Mouse (Mus musculus) CH12.LX (cell line): ENCODE results near the gene Ptprd. TPM values are rescaled to one million over a fixed set of nuclear protein-coding genes. Genes with fewer than 3 reads are reported as not detected.

Experiments
- DNase-seq: peaks from one replicate; pipeline ENCODE4 v3.0.0-alpha.2; 2013; ENCODE audit errors: extremely low read depth
- H3K27ac ChIP-seq: 2 replicates; pipeline ENCODE4 v1.5.1; 2012; ENCODE audit warnings: low read depth, mild to moderate bottlenecking, control low read depth, moderate library complexity; ENCODE audit not compliant: insufficient read depth
- H3K27me3 ChIP-seq: replicated peaks from 2 replicates; pipeline ENCODE3; 2012; ENCODE audit warnings: inconsistent platforms
- H3K36me3 ChIP-seq, 2 experiments: replicated peaks in 1 of 2; 2 replicates each; pipeline versions ENCODE3 to v1.6.1; 2012; ENCODE audit warnings: inconsistent platforms in 1 of 2, low read length in 1 of 2, mild to moderate bottlenecking in 1 of 2, mixed read lengths in 1 of 2, moderate library complexity in 1 of 2; ENCODE audit not compliant: control insufficient read depth in 1 of 2, insufficient read depth in 1 of 2
- H3K4me1 ChIP-seq, 2 experiments: 2 replicates each; pipeline ENCODE4 v1.6.1; 2012; ENCODE audit warnings: inconsistent platforms in 1 of 2, moderate library complexity in 1 of 2; ENCODE audit not compliant: insufficient read depth in 2 of 2, control insufficient read depth in 1 of 2
- H3K4me2 ChIP-seq: 2 replicates; pipeline ENCODE4 v1.6.1; 2012; ENCODE audit warnings: low read depth, mild to moderate bottlenecking, control low read depth; ENCODE audit not compliant: poor library complexity, insufficient read depth, severe bottlenecking
- H3K4me3 ChIP-seq, 3 experiments: fragments of 150-350 bp in 1 of 3; sonication (generic) in 1 of 3; replicated peaks in 1 of 3; 2 replicates each; pipeline versions ENCODE3 to v1.5.1; 2011 to 2012; ENCODE audit warnings: low read depth in 2 of 3, low read length in 2 of 3, mild to moderate bottlenecking in 2 of 3, moderate library complexity in 2 of 3, control low read depth in 1 of 3, improper control_type of control experiment in 1 of 3, inconsistent platforms in 1 of 3, mixed read lengths in 1 of 3; ENCODE audit not compliant: poor library complexity in 1 of 3
- H3K79me2 ChIP-seq: replicated peaks from 2 replicates; pipeline ENCODE4 v1.6.1; 2012; ENCODE audit warnings: mild to moderate bottlenecking, moderate library complexity; ENCODE audit not compliant: control insufficient read depth, poor library complexity, insufficient read depth, severe bottlenecking; ENCODE audit errors: extremely low read depth
- H3K9ac ChIP-seq: 2 replicates; pipeline ENCODE4 v1.6.1; 2012; ENCODE audit warnings: low read depth, mild to moderate bottlenecking, control low read depth, moderate library complexity; ENCODE audit not compliant: insufficient read depth
- H3K9me3 ChIP-seq: replicated peaks from 2 replicates; pipeline ENCODE3; 2012; ENCODE audit warnings: low read length, inconsistent platforms, mixed read lengths
- E2F4 ChIP-seq: IDR thresholded peaks from 2 replicates; pipeline ENCODE4 v1.6.1; 2011; ENCODE audit warnings: low read depth, low read length, improper control_type of control experiment; ENCODE audit not compliant: insufficient replicate concordance
- JUN ChIP-seq: IDR thresholded peaks from 2 replicates; pipeline ENCODE4 v1.6.1; 2011; ENCODE audit warnings: low read depth, mild to moderate bottlenecking, low read length, improper control_type of control experiment, moderate library complexity; ENCODE audit not compliant: insufficient read depth
- MAZ ChIP-seq: IDR thresholded peaks from 2 replicates; pipeline ENCODE4 v1.6.1; 2012; ENCODE audit warnings: low read depth, mild to moderate bottlenecking, inconsistent platforms, low read length, improper control_type of control experiment, moderate library complexity
- MEF2A ChIP-seq: IDR thresholded peaks from 2 replicates; pipeline ENCODE4 v1.6.1; 2014; ENCODE audit warnings: low read depth, mild to moderate bottlenecking, inconsistent platforms, low read length, improper control_type of control experiment, borderline replicate concordance
- MXI1 ChIP-seq: IDR thresholded peaks from 2 replicates; pipeline ENCODE4 v1.6.1; 2011; ENCODE audit warnings: mild to moderate bottlenecking, low read depth, low read length, improper control_type of control experiment
- SMC3 ChIP-seq: IDR thresholded peaks from 2 replicates; pipeline ENCODE4 v1.6.1; 2011; ENCODE audit warnings: low read depth, low read length, improper control_type of control experiment
- ZNF384 ChIP-seq: IDR thresholded peaks from 2 replicates; pipeline ENCODE4 v1.6.1; 2012; ENCODE audit warnings: low read depth, low read length, improper control_type of control experiment, inconsistent platforms
- dilution Hi-C: fragments of 300-500 bp; cut with MboI; formaldehyde crosslinking; loops from 2 replicates; pipeline ENCODE4 v1.14.3; 2020; ENCODE audit warnings: low sequenced_read_pairs; ENCODE audit not compliant: extremely low pct_unique_long_range_greater_than_20kb, extremely low pct_ligation_motif_present
- in situ Hi-C: fragments of 300-500 bp; cut with MboI; formaldehyde crosslinking; loops from 3 replicates; pipeline ENCODE4 v1.14.3; 2019; ENCODE audit warnings: low sequenced_read_pairs, low pct_ligation_motif_present, low pct_unique_long_range_greater_than_20kb, mixed read lengths
- polyA plus RNA-seq: library from polyadenylated mRNA; unstranded; fragments of >175 nt; gene quantifications from 2 replicates; pipeline ENCODE4 v1.2.1, GENCODE M21; 2012; ENCODE audit warnings: low read depth; ENCODE audit not compliant: insufficient read length
- total RNA-seq, 2 experiments: library from RNA; depleted of rRNA; stranded (reverse); fragments of 300-350 nt in 1 of 2; fragments of >200 nt in 1 of 2; gene quantifications; 2 replicates each; pipeline ENCODE4 v1.2.3; 2012 to 2014

Gene Ptprd
- total and polyA plus RNA-seq, 3 experiments: not detected

DNA sequence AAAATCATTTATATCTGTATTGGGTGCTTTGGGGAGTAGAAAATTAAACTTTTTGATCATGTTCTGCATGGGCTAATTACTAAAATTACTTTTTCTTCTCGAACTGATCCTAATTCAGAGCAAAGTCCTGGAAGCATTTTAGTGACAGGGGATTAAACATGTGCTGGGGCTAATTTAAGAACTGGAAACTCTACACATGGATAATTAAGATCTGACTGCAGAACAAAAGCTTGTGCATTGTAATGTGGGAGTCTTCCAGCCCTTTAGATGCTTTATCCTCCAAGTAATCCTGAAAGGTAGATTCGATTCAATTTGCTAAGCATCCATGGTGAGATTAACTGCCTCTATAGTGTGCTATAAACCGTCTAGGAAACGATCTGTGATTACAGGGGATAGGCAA, 2316.9 kb downstream of the Ptprd start:
- in situ Hi-C loops: no loop called here

More for the DNA sequence above, 2316.9 kb downstream of the Ptprd start:
- dilution Hi-C loops: no loop called here
- Histone ChIP-seq H3K4me2 (no peak overlapping the region), H3K36me3 (no peaks in the 10 kb centered on the region), H3K9ac (no peak overlapping the region), H3K9me3 (peaks cover 35% of the 10 kb centered on the region), H3K27me3 (no peaks in the 10 kb centered on the region), H3K27ac (no peak overlapping the region), H3K4me1 (no peaks in the 10 kb centered on the region), H3K4me3 (no peak overlapping the region), H3K79me2 (no peaks in the 10 kb centered on the region)
- TF ChIP-seq JUN: no peak
- no peak for TF ChIP-seq E2F4
- TF ChIP-seq MAZ: no peak
- no peak for TF ChIP-seq MEF2A
- TF ChIP-seq ZNF384: no peak
- no peak for TF ChIP-seq MXI1
- no peak for TF ChIP-seq SMC3
- no peak for DNase-seq
